Mouse (Mus musculus) adrenal gland, postnatal 10 days (tissue): ENCODE measurements around the gene Trit1. TPM values are rescaled to one million over a fixed set of nuclear protein-coding genes. Genes with fewer than 3 reads are reported as not detected.
"Not testable (repeated sequence)": the region's sequence is repeated elsewhere in the genome, so short reads cannot be mapped to it uniquely, and the experiment has no call there.

Experiments used
- DNase-seq: peaks from one replicate; pipeline ENCODE4 v3.0.0; 2021; ENCODE audit warnings: mixed read lengths
- long read RNA-seq, 2 experiments: library from polyadenylated mRNA; stranded (forward); transcript quantifications; one replicate each; pipeline ENCODE4 v2.0.0; 2021
- total RNA-seq, 2 experiments: library from RNA; stranded (reverse); gene quantifications; 2 replicates each; pipeline ENCODE4 v1.2.3; 2021

The Trit1 gene
- total RNA-seq: 10 to 100 TPM; 19.7 to 22.7 TPM
- long read RNA-seq, experiment 1, transcript Trit1-201 (11 exons, 2,074 nt): major isoform, 18 of 28 reads
- long read RNA-seq, experiment 1, partial matches to known transcripts: 0 of 28 reads
- long read RNA-seq, experiment 1, other reads (novel, unspliced or antisense): 9 of 28 reads
- long read RNA-seq, experiment 2, transcript Trit1-201 (11 exons, 2,074 nt): major isoform, 5 of 8 reads
- long read RNA-seq, experiment 2, partial matches to known transcripts: 0 of 8 reads
- long read RNA-seq, experiment 2, other reads (novel, unspliced or antisense): 3 of 8 reads

- DNase-seq: peak; percentile 97
Measured at GRCm38 (mm10) chr4:123016451-123016957, at the start of gene Trit1. Gene Trit1 (plus strand): TSS chr4:123016597.

- DNase-seq: no peak
Measured at GRCm38 (mm10) chr4:122968106-122968505, 48.3 kb upstream of the Trit1 start.

GRCm38 (mm10) chr4:122971191-122971590, 45.2 kb upstream of the Trit1 start:
- DNase-seq: no peak

GRCm38 (mm10) chr4:122971646-122972045, 44.8 kb upstream of the Trit1 start:
- no peak for DNase-seq

- DNase-seq: no peak
Measured at GRCm38 (mm10) chr4:122972056-122972455, 44.3 kb upstream of the Trit1 start.

GRCm38 (mm10) chr4:122974976-122975520, 41.3 kb upstream of the Trit1 start:
- no peak for DNase-seq

- DNase-seq: no peak
Measured at GRCm38 (mm10) chr4:122976885-122977284, 39.5 kb upstream of the Trit1 start.

GRCm38 (mm10) chr4:122978850-122979249, 37.5 kb upstream of the Trit1 start:
- peak; percentile 54 for DNase-seq

- DNase-seq: peak; percentile 61
Measured at GRCm38 (mm10) chr4:122979826-122980225, 36.6 kb upstream of the Trit1 start.

GRCm38 (mm10) chr4:122980684-122981083, 35.7 kb upstream of the Trit1 start:
- DNase-seq: no peak

GRCm38 (mm10) chr4:122981238-122981637, 35.2 kb upstream of the Trit1 start:
- DNase-seq: no peak

- DNase-seq: no peak
Measured at GRCm38 (mm10) chr4:122981930-122982329, 34.5 kb upstream of the Trit1 start.

GRCm38 (mm10) chr4:122982537-122982936, 33.9 kb upstream of the Trit1 start:
- DNase-seq: no peak

GRCm38 (mm10) chr4:122983486-122984261, 32.7 kb upstream of the Trit1 start:
- no peak for DNase-seq

GRCm38 (mm10) chr4:122985110-122985509, 31.3 kb upstream of the Trit1 start:
- peak; percentile 66 for DNase-seq

- DNase-seq: peak; percentile 25
Measured at GRCm38 (mm10) chr4:122987421-122987820, 29.0 kb upstream of the Trit1 start.

GRCm38 (mm10) chr4:122988004-122988403, 28.4 kb upstream of the Trit1 start:
- not testable (repeated sequence) for DNase-seq

- no peak for DNase-seq
Measured at GRCm38 (mm10) chr4:122991177-122991576, 25.2 kb upstream of the Trit1 start.

GRCm38 (mm10) chr4:122992276-122992675, 24.1 kb upstream of the Trit1 start:
- no peak for DNase-seq

GRCm38 (mm10) chr4:122995404-122996220, 20.8 kb upstream of the Trit1 start, which contains the start of gene Mycl:
Gene Mycl (plus strand): TSS chr4:122995652.
- peak; percentile 88 for DNase-seq

- peak; percentile 63 for DNase-seq
Measured at GRCm38 (mm10) chr4:122996221-122996617, 20.2 kb upstream of the Trit1 start.
